Mouse (Mus musculus) brain, embryonic 18.5 days (tissue): Measurements from ENCODE around the gene Acot12.
"Not testable (repeated sequence)": the region's sequence is repeated elsewhere in the genome, so short reads cannot be mapped to it uniquely, and the experiment has no call there.

Experiments used
- DNase-seq: peaks from one replicate; pipeline ENCODE4 v3.0.0-alpha.2; 2012; ENCODE audit warnings: low read depth, low spot score

Acot12 gene

GRCm38 (mm10) chr13:91759791-91760190 is 18.5 kb downstream of the Acot12 start:
- DNase-seq = no peak

- no peak for DNase-seq
These were observed 19.2 kb downstream of the Acot12 start for GRCm38 (mm10) chr13:91760302-91761050.

- no peak for DNase-seq
These were observed 20.5 kb downstream of the Acot12 start for GRCm38 (mm10) chr13:91761654-91762445.

GRCm38 (mm10) chr13:91763654-91764053 is 22.3 kb downstream of the Acot12 start:
- DNase-seq = not testable (repeated sequence)

- no peak for DNase-seq
These were observed 24.3 kb downstream of the Acot12 start for GRCm38 (mm10) chr13:91765627-91766026.

GRCm38 (mm10) chr13:91768683-91769651 is 27.7 kb downstream of the Acot12 start:
- no peak for DNase-seq

- DNase-seq = no peak
These were observed 36.8 kb downstream of the Acot12 start for GRCm38 (mm10) chr13:91778092-91778491.

- no peak for DNase-seq
These were observed 38.6 kb downstream of the Acot12 start for GRCm38 (mm10) chr13:91779892-91780291.

GRCm38 (mm10) chr13:91792035-91792434 is 50.7 kb downstream of the Acot12 start:
- no peak for DNase-seq

GRCm38 (mm10) chr13:91794926-91795436 is 53.7 kb downstream of the Acot12 start:
- no peak for DNase-seq

- no peak for DNase-seq
These were observed 54.3 kb downstream of the Acot12 start for GRCm38 (mm10) chr13:91795593-91795992.

GRCm38 (mm10) chr13:91796003-91796402 is 54.7 kb downstream of the Acot12 start:
- DNase-seq = no peak

GRCm38 (mm10) chr13:91796916-91797315 is 55.6 kb downstream of the Acot12 start:
- DNase-seq = no peak

- DNase-seq = no peak
These were observed 56.1 kb downstream of the Acot12 start for GRCm38 (mm10) chr13:91797442-91797841.

- DNase-seq = no peak
These were observed 60.4 kb downstream of the Acot12 start for GRCm38 (mm10) chr13:91801726-91802125.

- peak; percentile 78 for DNase-seq
These were observed 66.0 kb downstream of the Acot12 start, which contains the start of gene Zcchc9 for GRCm38 (mm10) chr13:91807155-91807839. Gene Zcchc9, minus strand, starts transcription at chr13:91807705.

GRCm38 (mm10) chr13:91807874-91808575 is 66.7 kb downstream of the Acot12 start:
- DNase-seq = no peak

- DNase-seq = no peak
These were observed 68.2 kb downstream of the Acot12 start for GRCm38 (mm10) chr13:91809476-91809875.

- DNase-seq = no peak
These were observed 73.4 kb downstream of the Acot12 start for GRCm38 (mm10) chr13:91814670-91815069.

GRCm38 (mm10) chr13:91823735-91824134 is 82.4 kb downstream of the Acot12 start:
- no peak for DNase-seq
